ENCODE assay signal across 9 mouse cellular contexts in genomic region chr19:10182142-10182541, GRCm38 (mm10). TPM values are rescaled to one million over a fixed set of nuclear protein-coding genes. Genes with fewer than 3 reads are reported as not detected.
DNase-seq lines count a peak whose midpoint lies in the region; ATAC-seq and TF ChIP-seq lines count a peak whose summit lies in the region.
"Had no signal": no experiment of that assay in that cellular context is flagged by ENCODE, and none has a peak within 500 bp of the region (broad histone marks: within the 10 kb centered on the region; RNA-seq: fewer than 3 reads in every experiment).

No protein-coding gene starts in this region.

- H3K4me2 ChIP-seq in heart, embryonic 13.5 days: peak overlapping the region; percentile 92
- peak overlapping the region; percentile 79 for H3K4me2 ChIP-seq in forebrain, embryonic 15.5 days (replicated peaks)
- H3K4me2 ChIP-seq in liver, postnatal 0 days (ENCODE audit: low read depth, low read length): peak overlapping the region; percentile 96

- 34% methylated on average over 7 of the region's 7 CpGs for whole genome bisulfite sequencing in heart, embryonic 13.5 days
- WGBS in forebrain, embryonic 15.5 days: 34% methylated on average over 7 of the region's 7 CpGs
- 28% methylated on average over 7 of the region's 7 CpGs for WGBS in liver, postnatal 0 days (ENCODE audit: insufficient replicate concordance)

- no peak for DNase-seq in heart, postnatal 36 days
- DNase-seq in liver, postnatal 0 days: no peak
- no peak for DNase-seq in layer of hippocampus, postnatal 36 days
- DNase-seq in cerebellum, postnatal 14 days: no peak
- no peak for DNase-seq in cerebellum, postnatal 10 days

- no peak for TF ChIP-seq POLR2A in ES-Bruce4 (IDR thresholded peaks at IDR 0.05; ENCODE audit: insufficient read depth, low read length)

- H3K4me1 ChIP-seq in heart, embryonic 13.5 days: peaks cover 34% of the 10 kb centered on the region
- no peaks in the 10 kb centered on the region for H3K4me1 ChIP-seq in ES-Bruce4 (ENCODE audit: control insufficient read depth, insufficient read depth, low read length)
- peaks cover 40% of the 10 kb centered on the region for H3K4me1 ChIP-seq in forebrain, embryonic 15.5 days
- peaks cover 20% of the 10 kb centered on the region for H3K4me1 ChIP-seq in liver, postnatal 0 days (ENCODE audit: insufficient read depth)

- H3K9me3 ChIP-seq in heart, embryonic 13.5 days: no peaks in the 10 kb centered on the region
- no peaks in the 10 kb centered on the region for H3K9me3 ChIP-seq in ES-Bruce4 (replicated peaks; ENCODE audit: control insufficient read depth, insufficient read depth, low read length, poor library complexity, severe bottlenecking)
- H3K9me3 ChIP-seq in forebrain, embryonic 15.5 days: no peaks in the 10 kb centered on the region
- H3K9me3 ChIP-seq in liver, postnatal 0 days (ENCODE audit: low read length): 0 out of 2 replicates have a peak, but pooled peaks cover 3% of the 10 kb centered on the region

- no peaks in the 10 kb centered on the region for H3K27me3 ChIP-seq in heart, embryonic 13.5 days (replicated peaks)
- no peaks in the 10 kb centered on the region for H3K27me3 ChIP-seq in ES-Bruce4 (ENCODE audit: control insufficient read depth, insufficient read depth, low read length, poor library complexity, severe bottlenecking)
- no peaks in the 10 kb centered on the region for H3K27me3 ChIP-seq in forebrain, embryonic 15.5 days
- H3K27me3 ChIP-seq in liver, postnatal 0 days (ENCODE audit: insufficient read depth, low read length): no peaks in the 10 kb centered on the region
- H3K27me3 ChIP-seq: Patski had no signal

- TF ChIP-seq CTCF in ES-Bruce4 (IDR thresholded peaks at IDR 0.05; ENCODE audit: low read depth, low read length): no peak
- no peak for TF ChIP-seq CTCF in liver, postnatal 0 days (IDR thresholded peaks at IDR 0.05; ENCODE audit: low read depth)

- no peak for ATAC-seq in heart, embryonic 13.5 days (ENCODE audit: extremely low read depth, insufficient number of reproducible peaks, low FRiP score, low TSS enrichment)
- 0 out of 2 replicates have a peak, but pooled peaks have one; percentile 0 for ATAC-seq in forebrain, embryonic 15.5 days (replicated peaks)
- ATAC-seq in liver, postnatal 0 days: peak; percentile 1; the same call in 1 of the 2 replicates

- peak overlapping the region; percentile 95 for H3K27ac ChIP-seq in heart, embryonic 13.5 days (replicated peaks)
- peak overlapping the region; percentile 87 for H3K27ac ChIP-seq in ES-Bruce4 (ENCODE audit: insufficient read depth, low read length)
- H3K27ac ChIP-seq in forebrain, embryonic 15.5 days (replicated peaks): peak overlapping the region; percentile 94
- peak overlapping the region; percentile 89 for H3K27ac ChIP-seq in liver, postnatal 0 days (ENCODE audit: low read depth)

- peaks cover 24% of the 10 kb centered on the region for H3K36me3 ChIP-seq in heart, embryonic 13.5 days
- H3K36me3 ChIP-seq in ES-Bruce4 (ENCODE audit: control insufficient read depth, insufficient read depth, low read length, poor library complexity, severe bottlenecking): peaks cover 5% of the 10 kb centered on the region; the same call in 1 of the 2 replicates
- peaks cover 17% of the 10 kb centered on the region for H3K36me3 ChIP-seq in forebrain, embryonic 15.5 days
- H3K36me3 ChIP-seq in liver, postnatal 0 days (replicated peaks; ENCODE audit: insufficient read depth, low read length): peaks cover 19% of the 10 kb centered on the region

- TF ChIP-seq EP300 in ES-Bruce4 (IDR thresholded peaks at IDR 0.05; ENCODE audit: insufficient read depth, low read depth, low read length): no peak
- no peak; the same call in 1 of the 2 replicates for TF ChIP-seq EP300 in liver, postnatal 0 days (IDR thresholded peaks at IDR 0.05; ENCODE audit: low read depth)

- intact Hi-C loops in heart, postnatal 36 days (cut with DNase I): loop anchor here (5.0 kb wide), 2 partner anchors 80 to 140 kb away; partner anchors contain the start of genes Fads2 and Fads3

- peak overlapping the region; percentile 74 for H3K9ac ChIP-seq in heart, embryonic 13.5 days
- H3K9ac ChIP-seq in ES-Bruce4 (ENCODE audit: low read depth, poor library complexity, severe bottlenecking): peak overlapping the region; percentile 50
- peak overlapping the region; percentile 26 for H3K9ac ChIP-seq in forebrain, embryonic 15.5 days (replicated peaks)
- peak overlapping the region; percentile 83 for H3K9ac ChIP-seq in liver, postnatal 0 days (replicated peaks)

- H3K4me3 ChIP-seq in heart, embryonic 13.5 days: peak overlapping the region; percentile 80
- H3K4me3 ChIP-seq in ES-Bruce4 (ENCODE audit: low read depth, low read length): peak overlapping the region; percentile 69
- H3K4me3 ChIP-seq in forebrain, embryonic 15.5 days: peak overlapping the region; percentile 70
- peak overlapping the region; percentile 95 for H3K4me3 ChIP-seq in liver, postnatal 0 days (ENCODE audit: low read depth, low read length)

RNA-seq across cellular contexts. Expression of gene Fads1, which starts 0.5 kb away (rescaled TPM):
- 54.8 and 58.9 TPM in 2 replicates for polyA plus RNA-seq in heart, embryonic 13.5 days (2015; fragmentation: Nextera tagmentation; extraction: Ambion mirVana)
- total RNA-seq in heart, postnatal 36 days (2021): 10 to 100 TPM; 23.7 to 24.0 TPM
- polyA plus RNA-seq in ES-Bruce4 (2011; ENCODE audit: insufficient read depth, insufficient read length, low read depth, missing spikeins): 52.9 and 56.8 TPM in 2 replicates
- 158 and 166 TPM in 2 replicates for polyA plus RNA-seq in forebrain, embryonic 15.5 days (2015; fragmentation: Nextera tagmentation; extraction: Ambion mirVana)
- 88.0 and 97.1 TPM in 2 replicates for polyA plus RNA-seq in liver, postnatal 0 days (2015; fragmentation: Nextera tagmentation; extraction: Ambion mirVana)
- total RNA-seq in layer of hippocampus, postnatal 36 days (2021): 100 to 1,000 TPM; 180 to 187 TPM

RNA-seq across cellular contexts. Expression of gene Tmem258, which starts 21.7 kb away (rescaled TPM):
- polyA plus RNA-seq in heart, embryonic 13.5 days (2015; fragmentation: Nextera tagmentation; extraction: Ambion mirVana): 399 and 448 TPM in 2 replicates
- total RNA-seq in heart, postnatal 36 days (2021): 100 to 1,000 TPM; 173 to 180 TPM
- polyA plus RNA-seq in ES-Bruce4 (2011; ENCODE audit: insufficient read depth, insufficient read length, low read depth, missing spikeins): 290 and 300 TPM in 2 replicates
- polyA plus RNA-seq in forebrain, embryonic 15.5 days (2015; fragmentation: Nextera tagmentation; extraction: Ambion mirVana): 397 and 403 TPM in 2 replicates
- 183 and 195 TPM in 2 replicates for polyA plus RNA-seq in liver, postnatal 0 days (2015; fragmentation: Nextera tagmentation; extraction: Ambion mirVana)
- 10 to 100 TPM; 78.7 to 80.1 TPM for total RNA-seq in layer of hippocampus, postnatal 36 days (2021)

RNA-seq across cellular contexts. Expression of gene Fen1, which starts 21.8 kb away (rescaled TPM):
- polyA plus RNA-seq in heart, embryonic 13.5 days (2015; fragmentation: Nextera tagmentation; extraction: Ambion mirVana): 49.0 and 56.8 TPM in 2 replicates
- 1 to 10 TPM; 4.7 TPM for total RNA-seq in heart, postnatal 36 days (2021)
- polyA plus RNA-seq in ES-Bruce4 (2011; ENCODE audit: insufficient read depth, insufficient read length, low read depth, missing spikeins): 36.1 and 40.5 TPM in 2 replicates
- 54.7 and 58.4 TPM in 2 replicates for polyA plus RNA-seq in forebrain, embryonic 15.5 days (2015; fragmentation: Nextera tagmentation; extraction: Ambion mirVana)
- polyA plus RNA-seq in liver, postnatal 0 days (2015; fragmentation: Nextera tagmentation; extraction: Ambion mirVana): 59.4 and 67.0 TPM in 2 replicates
- 10 to 100 TPM in 1 of 2 experiments, 1 to 10 TPM in 1; 8.8 to 10.1 TPM for total RNA-seq in layer of hippocampus, postnatal 36 days (2021)

RNA-seq across cellular contexts. Expression of gene Myrf, which starts 58.4 kb away (rescaled TPM):
- polyA plus RNA-seq in heart, embryonic 13.5 days (2015; fragmentation: Nextera tagmentation; extraction: Ambion mirVana): 8.4 and 11.1 TPM in 2 replicates
- 1 to 10 TPM; 5.9 to 7.3 TPM for total RNA-seq in heart, postnatal 36 days (2021)
- 15.0 and 15.9 TPM in 2 replicates for polyA plus RNA-seq in ES-Bruce4 (2011; ENCODE audit: insufficient read depth, insufficient read length, low read depth, missing spikeins)
- polyA plus RNA-seq in forebrain, embryonic 15.5 days (2015; fragmentation: Nextera tagmentation; extraction: Ambion mirVana): 0.18 and 0.26 TPM in 2 replicates
- polyA plus RNA-seq in liver, postnatal 0 days (2015; fragmentation: Nextera tagmentation; extraction: Ambion mirVana): 2.1 and 2.5 TPM in 2 replicates
- total RNA-seq in layer of hippocampus, postnatal 36 days (2021): 10 to 100 TPM; 27.5 to 30.5 TPM

Comparison
In these comparisons a context has a peak if more than half of its experiments do, and no peak if none do; other contexts are left out.
1. H3K9ac ChIP-seq: peak in every context shown above with its lines; median percentile 83 in liver, postnatal 0 days; 74 in heart, embryonic 13.5 days; 50 in ES-Bruce4; 26 in forebrain, embryonic 15.5 days.